Comparison of ENCODE assay signal across 10 mouse cellular contexts in genomic region chr16:35588731-35589151, GRCm38 (mm10). TPM values are rescaled to one million over a fixed set of nuclear protein-coding genes. Genes with fewer than 3 reads are reported as not detected.
DNase-seq lines count a peak whose midpoint lies in the region; ATAC-seq and TF ChIP-seq lines count a peak whose summit lies in the region.
"Had no signal": no experiment of that assay in that cellular context is flagged by ENCODE, and none has a peak within 500 bp of the region (broad histone marks: within the 10 kb centered on the region; RNA-seq: fewer than 3 reads in every experiment).

No protein-coding gene starts in this region.

- H3K4me2 ChIP-seq in hindbrain, embryonic 12.5 days (replicated peaks) = peak overlapping the region; percentile 46
- peak overlapping the region; percentile 40 for H3K4me2 ChIP-seq in midbrain, embryonic 13.5 days (replicated peaks)

- no peaks in the 10 kb centered on the region for H3K27me3 ChIP-seq in ES-Bruce4 (ENCODE audit: control insufficient read depth, insufficient read depth, low read length, poor library complexity, severe bottlenecking)
- H3K27me3 ChIP-seq in hindbrain, embryonic 12.5 days = no peaks in the 10 kb centered on the region
- H3K27me3 ChIP-seq in midbrain, embryonic 13.5 days = no peaks in the 10 kb centered on the region
- H3K27me3 ChIP-seq: Patski had no signal

- H3K36me3 ChIP-seq in ES-Bruce4 (ENCODE audit: control insufficient read depth, insufficient read depth, low read length, poor library complexity, severe bottlenecking) = no peaks in the 10 kb centered on the region
- no peaks in the 10 kb centered on the region for H3K36me3 ChIP-seq in hindbrain, embryonic 12.5 days
- H3K36me3 ChIP-seq in midbrain, embryonic 13.5 days = peaks cover 5% of the 10 kb centered on the region

- TF ChIP-seq EP300 in ES-Bruce4 (IDR thresholded peaks at IDR 0.05; ENCODE audit: insufficient read depth, low read depth, low read length) = 0 out of 2 replicates have a peak, but pooled peaks have one; percentile 32

- H3K4me1 ChIP-seq in ES-Bruce4 (ENCODE audit: control insufficient read depth, insufficient read depth, low read length) = peaks cover 9% of the 10 kb centered on the region
- H3K4me1 ChIP-seq in hindbrain, embryonic 12.5 days = peaks cover 82% of the 10 kb centered on the region
- peaks cover 88% of the 10 kb centered on the region for H3K4me1 ChIP-seq in midbrain, embryonic 13.5 days (replicated peaks)

- TF ChIP-seq POLR2A in ES-Bruce4 (IDR thresholded peaks at IDR 0.05; ENCODE audit: insufficient read depth, low read length) = no peak

- peak; percentile 36 for ATAC-seq in hindbrain, embryonic 12.5 days (ENCODE audit: low FRiP score)
- peak; percentile 7; the same call in 1 of the 2 replicates for ATAC-seq in midbrain, embryonic 13.5 days
- ATAC-seq: Patski had no signal

- H3K4me3 ChIP-seq in ES-Bruce4 (ENCODE audit: low read depth, low read length) = no peak overlapping the region
- H3K4me3 ChIP-seq in hindbrain, embryonic 12.5 days = 0 out of 2 replicates have a peak overlapping the region, but pooled peaks have one; percentile 4
- H3K4me3 ChIP-seq in midbrain, embryonic 13.5 days (replicated peaks) = 0 out of 2 replicates have a peak overlapping the region, but pooled peaks have one; percentile 8

- H3K9ac ChIP-seq in ES-Bruce4 (ENCODE audit: low read depth, poor library complexity, severe bottlenecking) = peak overlapping the region; percentile 26; the same call in 1 of the 2 replicates
- H3K9ac ChIP-seq in hindbrain, embryonic 12.5 days = no peak overlapping the region
- no peak overlapping the region; the same call in 1 of the 2 replicates for H3K9ac ChIP-seq in midbrain, embryonic 13.5 days (replicated peaks)

- WGBS in hindbrain, embryonic 12.5 days = 4% methylated on average over 18 of the region's 18 CpGs
- WGBS in midbrain, embryonic 13.5 days = 4% methylated on average over 18 of the region's 18 CpGs

- peak overlapping the region; percentile 45 for H3K27ac ChIP-seq in ES-Bruce4 (ENCODE audit: insufficient read depth, low read length)
- H3K27ac ChIP-seq in hindbrain, embryonic 12.5 days = peak overlapping the region; percentile 86
- peak overlapping the region; percentile 89 for H3K27ac ChIP-seq in midbrain, embryonic 13.5 days

- no peak for TF ChIP-seq CTCF in ES-Bruce4 (IDR thresholded peaks at IDR 0.05; ENCODE audit: low read depth, low read length)

- H3K9me3 ChIP-seq in ES-Bruce4 (replicated peaks; ENCODE audit: control insufficient read depth, insufficient read depth, low read length, poor library complexity, severe bottlenecking) = 0 out of 2 replicates have a peak, but pooled peaks cover 7% of the 10 kb centered on the region
- peaks cover 3% of the 10 kb centered on the region; the same call in 1 of the 2 replicates for H3K9me3 ChIP-seq in hindbrain, embryonic 12.5 days (replicated peaks)
- H3K9me3 ChIP-seq in midbrain, embryonic 13.5 days = no peaks in the 10 kb centered on the region

- peak; percentile 67 for DNase-seq in embryo, embryonic 10 days (ENCODE audit: low spot score)
- no peak for DNase-seq in frontal cortex, postnatal 36 days (ENCODE audit: low spot score in 2 of 2)
- no peak for DNase-seq in frontal cortex, postnatal 25 days (ENCODE audit: low spot score in 2 of 2)
- no peak for DNase-seq in left cerebral cortex, adult 11 months (ENCODE audit: low spot score)
- DNase-seq in layer of hippocampus, adult 18-20 months (ENCODE audit: low spot score in 2 of 2) = no peak
- DNase-seq: lung, adult 18-20 months had no signal

RNA-seq across cellular contexts. Expression of gene Sema5b, which starts 47.8 kb away (rescaled TPM):
- 1.6 and 4.3 TPM in 2 replicates for polyA plus RNA-seq in ES-Bruce4 (2011; ENCODE audit: insufficient read depth, insufficient read length, low read depth, missing spikeins)
- 36.7 and 42.9 TPM in 2 replicates for polyA plus RNA-seq in hindbrain, embryonic 12.5 days (2016; fragmentation: Nextera tagmentation; extraction: Ambion mirVana)
- 36.9 and 43.6 TPM in 2 replicates for polyA plus RNA-seq in midbrain, embryonic 13.5 days (2015; fragmentation: Nextera tagmentation; extraction: Ambion mirVana)
- 10 to 100 TPM; 11.1 to 14.1 TPM for total RNA-seq in layer of hippocampus, adult 18-20 months (2021)
